Mouse (Mus musculus) left cerebral cortex, adult 18-20 months (tissue): ENCODE results near the gene Ppp1ca. TPM values are rescaled to one million over a fixed set of nuclear protein-coding genes. Genes with fewer than 3 reads are reported as not detected.

Experiments used
- DNase-seq, 2 experiments: peaks; one replicate each; pipeline ENCODE4 v3.0.0; 2021 to 2022; ENCODE audit warnings: low spot score in 2 of 2, mixed read lengths in 1 of 2
- long read RNA-seq, 2 experiments: library from polyadenylated mRNA; stranded (forward); transcript quantifications; one replicate each; pipeline ENCODE4 v2.0.0; 2021
- total RNA-seq, 2 experiments: library from RNA; stranded (reverse); gene quantifications; 2 replicates each; pipeline ENCODE4 v1.2.3; 2021

The Ppp1ca gene
- total RNA-seq: 100 to 1,000 TPM; 303 to 333 TPM
- long read RNA-seq, experiment 1, transcript Ppp1ca-201 (7 exons, 1,473 nt): major isoform, 425 of 460 reads
- long read RNA-seq, experiment 1, partial matches to known transcripts: 16 of 460 reads
- long read RNA-seq, experiment 1, other reads (novel, unspliced or antisense): 15 of 460 reads
- long read RNA-seq, experiment 2, transcript Ppp1ca-201 (7 exons, 1,473 nt): major isoform, 353 of 385 reads
- long read RNA-seq, experiment 2, partial matches to known transcripts: 18 of 385 reads
- long read RNA-seq, experiment 2, other reads (novel, unspliced or antisense): 13 of 385 reads

DNA sequence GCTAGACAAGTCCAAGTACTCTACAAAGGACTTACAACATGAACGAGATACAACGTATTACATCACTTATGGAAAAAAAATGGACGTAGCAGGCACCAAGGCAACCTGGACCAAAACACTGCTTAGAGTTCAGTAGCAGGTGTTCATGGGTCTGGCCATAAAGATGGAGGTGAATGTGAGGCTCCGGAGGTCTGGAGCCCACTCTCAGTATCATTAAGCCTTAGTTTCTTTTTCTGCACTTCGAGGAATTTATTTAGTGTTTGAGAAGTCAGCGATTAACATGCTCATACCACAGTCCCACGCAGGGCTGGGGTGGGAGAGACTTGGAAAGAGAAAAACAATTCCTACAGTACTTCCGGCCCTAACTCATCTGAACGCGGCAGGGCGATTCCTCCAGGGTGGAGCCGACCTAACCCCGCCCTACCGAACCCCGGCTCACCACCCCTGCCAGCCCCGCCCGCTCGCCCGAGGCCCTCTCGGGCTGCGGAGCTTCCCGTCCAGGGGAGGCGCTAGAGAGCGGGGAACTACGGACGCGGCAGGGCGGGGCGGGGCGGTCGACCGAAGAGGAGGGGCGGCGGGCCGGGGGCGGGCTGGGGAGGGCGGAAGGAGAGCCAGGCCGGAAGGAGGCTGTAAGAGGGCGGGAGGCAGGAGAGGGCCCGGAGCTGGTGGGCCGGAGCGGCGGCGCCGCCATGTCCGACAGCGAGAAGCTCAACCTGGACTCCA lies at the start of gene Ppp1ca:
Gene Ppp1ca, plus strand, starts transcription at position 538 of the 723 bp plus-strand sequence.
- peak; percentile 95 for DNase-seq

DNA sequence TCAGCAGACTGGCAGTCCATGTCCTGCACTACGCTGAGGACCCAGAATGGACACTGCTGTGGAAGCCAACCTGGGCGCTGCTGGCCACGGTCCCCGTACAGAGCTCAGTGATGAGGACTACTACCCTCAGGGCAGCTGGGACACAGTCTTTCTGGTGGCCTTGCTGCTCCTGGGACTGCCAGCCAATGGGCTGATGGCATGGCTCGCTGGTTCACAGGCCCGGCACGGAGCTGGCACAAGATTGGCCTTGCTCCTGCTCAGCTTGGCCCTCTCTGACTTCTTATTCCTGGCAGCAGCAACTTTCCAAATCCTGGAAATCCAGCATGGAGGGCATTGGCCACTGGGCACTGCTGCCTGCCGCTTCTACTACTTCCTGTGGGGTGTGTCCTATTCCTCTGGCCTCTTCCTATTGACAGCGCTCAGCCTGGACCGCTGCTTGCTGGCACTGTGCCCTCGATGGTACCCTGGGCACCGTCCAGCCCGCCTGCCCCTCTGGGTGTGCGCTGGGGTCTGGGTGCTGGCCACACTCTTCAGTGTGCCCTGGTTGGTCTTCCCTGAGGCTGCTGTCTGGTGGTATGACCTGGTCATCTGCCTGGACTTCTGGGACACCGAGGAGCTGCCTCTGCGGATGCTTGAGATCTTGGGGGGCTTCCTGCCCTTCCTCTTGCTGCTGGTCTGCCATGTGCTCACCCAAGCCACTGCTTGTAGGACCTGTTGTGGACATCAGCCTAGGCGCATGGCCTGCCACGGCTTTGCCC lies 49.3 kb upstream of the Ppp1ca start:
- no peak for DNase-seq

DNA sequence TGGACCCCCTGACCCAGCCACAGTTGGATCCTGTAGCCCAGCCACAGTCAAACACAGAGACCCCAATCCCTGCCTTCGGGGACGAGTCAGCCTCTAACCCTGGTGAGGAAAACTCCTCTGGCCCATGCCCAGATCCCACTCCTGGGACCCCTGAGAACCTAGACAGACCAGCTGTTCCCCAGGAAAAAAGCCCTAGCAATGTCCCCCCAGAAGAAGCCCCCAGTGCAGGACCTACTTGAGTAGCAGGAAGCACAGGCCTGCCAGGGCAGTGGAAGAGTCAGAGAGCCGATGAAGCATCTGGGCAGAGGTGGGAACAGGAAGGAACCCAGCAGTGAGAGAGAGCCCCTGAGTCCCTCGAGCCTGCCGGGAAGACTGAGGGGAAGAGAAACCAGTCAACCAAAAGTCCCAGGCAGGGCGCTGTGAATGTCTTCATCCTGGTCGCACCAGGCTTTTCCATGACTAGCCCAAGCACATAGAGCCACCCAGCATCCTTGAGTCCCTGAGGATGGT lies 48.1 kb upstream of the Ppp1ca start, which contains the start of gene Cabp4:
Gene Cabp4, minus strand, starts transcription at position 275 of the 510 bp plus-strand sequence.
- no peak for DNase-seq

DNA sequence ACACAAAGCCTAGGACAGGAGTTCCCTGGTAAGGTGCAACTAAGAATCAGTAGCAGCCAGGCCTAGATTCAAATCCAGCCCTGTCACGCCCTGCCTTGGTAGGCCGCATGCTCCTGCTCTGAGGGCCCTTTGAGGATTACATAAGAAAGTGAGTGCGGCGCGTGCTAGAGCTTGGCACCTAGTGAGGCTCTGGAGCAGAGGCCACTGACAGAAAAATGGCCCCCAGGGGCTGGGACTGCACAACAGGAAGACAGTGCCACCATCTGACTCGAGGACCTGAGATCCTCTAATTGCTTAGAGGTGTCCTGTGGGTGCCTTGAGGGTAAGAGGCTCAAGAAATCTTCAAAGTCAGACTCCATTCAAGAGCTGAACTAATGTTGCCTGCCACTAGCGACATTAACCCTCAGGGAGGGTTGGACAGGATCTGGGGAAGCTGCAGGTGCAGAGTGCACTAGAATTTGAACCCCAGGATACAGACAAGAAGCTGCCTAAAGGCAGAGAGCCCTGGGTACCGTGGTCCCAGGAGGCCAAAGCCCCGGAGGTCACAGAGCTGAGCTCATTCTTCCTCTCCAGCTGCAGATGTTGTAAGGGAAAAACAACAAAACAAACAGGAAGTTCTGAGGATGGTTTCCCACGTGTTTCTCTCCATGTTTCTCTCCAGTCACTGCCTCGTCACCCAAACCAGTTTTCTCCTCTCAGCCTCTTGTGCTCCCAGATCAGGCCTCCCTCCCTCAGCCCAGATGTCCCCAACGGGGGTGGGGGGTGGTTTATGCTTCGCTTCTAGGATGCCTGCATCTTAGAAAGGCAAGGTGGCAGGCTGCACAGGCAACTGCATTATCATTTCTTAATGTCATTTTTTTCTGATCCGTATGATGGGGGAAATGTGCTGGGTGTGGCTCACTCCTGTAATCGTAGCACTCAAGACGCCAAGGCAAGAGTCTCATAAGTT lies 47.0 kb upstream of the Ppp1ca start:
- DNase-seq: no peak

DNA sequence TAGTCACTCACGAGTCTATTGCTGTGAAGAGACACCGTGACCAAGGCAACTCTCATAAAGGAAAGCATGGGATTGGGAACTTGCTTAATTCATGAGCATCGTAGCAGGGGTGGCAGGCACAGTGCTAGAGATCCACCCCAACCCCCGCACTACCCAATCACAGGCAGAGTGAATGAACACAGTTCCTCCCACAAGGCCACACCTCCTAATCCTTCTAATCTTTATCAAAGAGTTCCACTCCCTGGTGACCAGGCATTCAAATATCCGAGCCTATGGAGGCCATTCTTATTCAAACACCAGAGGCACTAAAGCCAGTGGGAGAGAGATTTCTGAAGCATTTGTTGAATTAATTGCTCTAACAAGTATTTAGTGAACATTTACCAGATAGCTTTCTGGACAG lies 45.9 kb upstream of the Ppp1ca start:
- no peak for DNase-seq

DNA sequence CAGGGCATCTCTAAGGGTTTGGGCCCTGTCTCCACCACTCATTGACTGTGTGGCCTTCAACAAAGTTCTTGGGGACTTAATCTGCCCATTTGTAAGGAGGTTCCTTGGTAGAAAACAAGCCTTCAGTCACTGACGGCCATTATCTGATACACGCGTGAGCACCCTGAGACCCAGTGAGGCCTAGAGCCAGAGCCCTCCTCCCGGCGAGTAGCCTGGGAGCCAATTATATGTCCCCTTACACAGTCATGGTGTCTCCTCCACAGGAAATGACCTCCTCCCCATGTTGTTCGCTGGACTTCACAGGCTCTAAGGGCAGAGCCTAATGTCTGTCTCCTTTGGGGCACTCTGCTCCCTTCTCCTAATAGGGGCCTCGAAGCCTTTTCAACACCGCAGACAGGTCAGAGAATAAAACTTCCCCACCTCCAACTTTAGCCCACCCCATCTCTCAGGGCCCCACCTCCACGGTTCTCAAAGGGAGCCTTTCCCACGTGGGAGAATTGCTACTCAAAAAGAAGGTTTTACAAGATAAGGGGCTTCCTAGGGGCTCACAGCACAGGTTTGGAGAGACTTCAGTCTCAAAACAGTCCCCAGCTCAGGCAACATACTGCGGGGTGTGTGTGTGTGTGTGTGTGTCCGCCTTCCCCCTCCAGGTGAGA lies 45.4 kb upstream of the Ppp1ca start:
- DNase-seq: no peak

DNA sequence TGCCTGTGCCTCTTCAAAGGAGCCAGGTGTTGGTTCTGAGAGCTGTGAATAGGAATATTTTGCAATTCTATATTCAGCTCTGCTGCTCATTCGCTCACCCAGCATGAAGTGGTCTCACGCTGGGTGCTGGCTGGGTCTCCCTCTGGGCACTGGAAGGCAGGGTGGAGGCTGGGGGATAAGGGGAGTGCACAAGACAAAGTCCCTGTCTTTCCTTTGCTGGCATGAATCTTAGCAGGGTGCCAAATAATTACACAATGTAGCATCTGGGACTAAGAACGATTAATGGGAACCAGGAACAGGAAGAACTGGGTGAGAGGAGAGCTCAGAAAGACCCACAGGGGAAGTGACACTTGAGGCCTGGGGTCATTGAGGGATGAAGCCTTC lies 44.9 kb upstream of the Ppp1ca start:
- DNase-seq: no peak

DNA sequence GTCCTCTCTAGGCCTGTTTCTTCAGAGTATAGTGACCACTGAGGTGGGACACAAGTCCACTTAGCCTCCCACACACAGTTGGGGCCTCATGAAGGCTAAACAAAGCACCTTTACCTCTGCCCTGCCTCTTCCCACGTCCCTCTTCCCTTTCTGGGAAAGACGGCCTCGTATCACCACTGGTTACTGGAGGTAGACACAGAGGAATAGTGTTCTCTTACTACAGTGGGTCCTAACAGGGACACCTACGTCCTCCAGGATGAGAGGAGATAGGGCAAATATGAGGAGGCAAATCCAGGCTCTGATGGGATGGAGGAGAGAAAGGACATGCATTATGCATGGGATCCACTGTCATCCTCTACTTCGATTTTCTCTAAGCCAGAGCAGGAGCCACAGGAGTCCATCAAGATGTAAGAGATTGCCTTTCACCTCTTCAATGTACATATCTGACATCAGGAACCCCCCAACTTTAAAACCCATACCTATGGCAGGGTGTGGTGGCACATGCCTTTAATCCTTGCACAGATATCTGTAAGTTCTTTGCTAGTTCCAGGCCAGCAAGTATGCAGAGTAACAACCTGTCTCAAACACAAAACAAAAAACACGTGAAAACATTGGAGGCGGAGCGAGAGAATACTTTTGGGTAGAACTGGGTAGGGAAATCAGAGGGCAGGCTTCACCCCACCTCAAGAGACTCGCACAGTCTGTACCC lies 43.9 kb upstream of the Ppp1ca start:
- no peak for DNase-seq

DNA sequence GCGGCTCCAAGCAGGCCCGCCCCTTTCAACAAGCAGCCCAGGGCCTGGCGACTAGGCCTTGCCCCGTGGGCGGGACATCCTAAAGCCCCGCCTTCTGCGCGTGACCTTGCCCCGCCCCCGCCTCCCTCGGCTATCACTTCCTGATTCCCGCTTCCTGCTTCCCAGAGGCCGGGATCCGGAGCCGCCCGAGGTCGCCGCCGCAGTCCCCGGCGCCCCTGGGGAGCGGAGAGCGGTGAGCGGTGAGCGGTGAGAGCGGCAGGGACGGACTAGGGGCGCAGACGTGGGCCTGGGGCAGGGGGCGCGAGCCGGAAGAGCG lies 43.4 kb upstream of the Ppp1ca start, which contains the start of gene Coro1b:
Gene Coro1b, plus strand, starts transcription at position 129 of the 316 bp plus-strand sequence.
- DNase-seq: peak; percentile 92 to 95

DNA sequence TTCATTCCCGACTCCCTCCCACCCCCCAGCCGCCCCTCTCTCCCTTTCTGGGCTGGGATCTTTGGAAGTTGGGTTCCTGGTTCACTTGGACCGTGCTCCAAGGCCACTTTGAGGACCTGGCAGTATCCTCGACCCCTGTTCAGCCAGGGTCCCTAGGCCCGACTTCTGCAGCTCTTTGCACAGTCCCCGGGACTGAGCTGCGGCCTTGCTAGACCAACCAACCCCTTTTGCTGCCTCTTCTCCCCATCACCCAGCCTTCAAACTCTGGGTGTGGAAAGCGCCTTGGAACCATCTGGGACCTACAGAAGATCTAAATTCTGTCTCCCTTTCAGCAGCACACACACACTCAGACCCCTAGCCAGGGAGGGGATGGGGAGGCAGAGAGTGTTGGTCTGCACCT lies 43.0 kb upstream of the Ppp1ca start:
- no peak for DNase-seq

DNA sequence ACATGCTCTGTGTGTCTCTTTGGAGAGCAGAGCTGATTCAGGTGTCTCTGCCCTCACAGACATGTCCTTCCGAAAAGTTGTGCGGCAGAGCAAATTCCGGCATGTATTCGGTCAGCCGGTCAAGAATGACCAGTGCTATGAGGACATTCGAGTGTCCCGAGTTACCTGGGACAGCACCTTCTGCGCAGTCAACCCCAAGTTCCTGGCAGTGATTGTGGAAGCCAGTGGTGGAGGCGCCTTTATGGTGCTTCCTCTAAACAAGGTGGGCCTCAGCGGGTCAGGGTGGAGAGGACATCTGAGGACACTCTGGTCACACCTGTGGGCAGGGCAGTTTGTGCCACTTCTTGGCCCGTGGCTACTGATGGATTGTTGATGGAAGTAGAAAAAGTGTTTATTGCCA lies 42.6 kb upstream of the Ppp1ca start:
- DNase-seq: no peak

DNA sequence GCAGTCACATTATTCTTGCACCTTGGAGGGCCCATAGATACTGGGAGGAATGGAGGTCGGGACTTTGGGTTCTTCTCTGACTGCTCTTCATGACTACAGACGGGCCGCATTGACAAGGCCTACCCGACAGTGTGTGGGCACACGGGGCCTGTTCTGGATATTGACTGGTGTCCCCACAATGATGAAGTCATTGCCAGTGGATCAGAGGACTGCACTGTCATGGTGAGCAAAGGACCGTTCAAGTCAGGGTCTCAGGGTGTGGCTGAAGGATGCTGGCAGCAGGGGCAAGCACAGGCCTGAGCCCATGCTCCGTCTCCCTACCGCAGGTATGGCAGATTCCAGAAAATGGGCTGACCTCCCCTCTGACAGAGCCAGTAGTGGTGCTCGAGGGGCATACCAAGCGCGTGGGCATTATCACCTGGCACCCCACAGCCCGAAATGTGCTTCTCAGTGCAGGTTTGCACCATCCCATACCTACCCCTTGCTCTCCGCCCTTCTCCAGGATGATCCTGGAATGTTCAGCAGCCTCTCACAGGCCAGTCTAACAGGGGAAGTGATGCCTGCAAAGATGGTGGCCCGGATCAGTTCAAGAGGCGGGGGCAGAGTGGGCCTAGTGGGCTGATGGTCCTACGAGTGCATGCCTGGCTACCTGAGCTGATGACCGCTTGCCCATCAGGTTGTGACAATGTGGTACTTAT lies 42.0 kb upstream of the Ppp1ca start:
- DNase-seq: no peak

DNA sequence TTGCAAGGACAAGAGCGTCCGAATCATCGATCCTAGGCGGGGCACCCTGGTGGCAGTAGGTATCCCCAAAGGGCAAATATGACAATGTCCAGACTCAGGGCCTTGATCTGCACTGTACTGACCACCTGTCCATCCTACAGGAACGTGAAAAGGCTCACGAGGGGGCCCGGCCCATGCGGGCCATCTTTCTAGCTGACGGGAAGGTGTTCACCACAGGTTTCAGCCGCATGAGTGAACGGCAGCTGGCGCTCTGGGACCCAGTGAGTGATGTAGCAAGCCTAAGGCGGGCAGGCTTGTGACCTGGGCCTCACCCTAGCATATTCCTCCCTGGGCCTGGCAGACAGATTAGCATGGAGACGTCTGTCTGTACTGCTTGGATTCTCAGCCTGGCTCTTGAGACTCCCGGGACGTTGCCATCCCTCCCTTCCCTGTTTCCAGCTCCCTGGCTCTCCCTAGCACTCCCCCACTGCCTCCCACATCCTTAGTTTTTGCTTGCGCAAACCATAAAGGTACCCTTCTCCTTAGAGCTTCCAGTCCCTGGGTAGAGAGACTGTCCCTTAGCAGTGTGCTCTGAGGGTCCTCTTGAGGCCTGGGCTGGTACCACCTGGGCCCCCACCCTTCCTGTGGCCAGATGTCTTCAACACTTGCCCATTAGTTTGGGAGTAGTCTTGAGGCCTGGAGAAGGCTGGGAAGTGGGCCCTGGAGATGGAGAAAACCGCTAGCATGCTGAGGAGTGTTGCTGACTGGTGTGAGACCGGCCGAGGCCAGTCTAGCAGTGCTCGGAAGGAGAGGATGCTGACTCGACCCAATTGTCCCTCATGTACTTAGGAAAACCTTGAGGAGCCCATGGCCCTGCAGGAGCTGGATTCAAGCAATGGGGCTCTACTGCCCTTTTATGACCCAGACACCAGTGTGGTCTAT lies 41.0 kb upstream of the Ppp1ca start:
- no peak for DNase-seq

DNA sequence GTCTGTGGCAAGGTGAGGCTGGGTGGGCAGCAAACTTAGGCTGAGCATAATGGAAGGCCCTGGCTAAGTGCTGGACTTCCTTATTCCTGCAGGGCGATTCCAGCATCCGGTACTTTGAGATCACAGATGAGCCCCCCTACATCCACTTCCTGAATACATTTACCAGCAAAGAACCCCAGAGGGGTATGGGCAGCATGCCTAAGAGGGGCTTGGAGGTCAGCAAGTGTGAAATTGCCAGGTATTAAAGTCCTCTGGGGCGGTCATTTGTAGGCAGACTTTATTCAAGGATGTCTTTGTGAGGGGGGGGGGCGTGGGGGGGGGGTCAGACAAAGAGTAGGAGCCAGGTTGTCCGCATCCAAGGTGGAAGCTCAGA lies 40.4 kb upstream of the Ppp1ca start:
- DNase-seq: no peak

DNA sequence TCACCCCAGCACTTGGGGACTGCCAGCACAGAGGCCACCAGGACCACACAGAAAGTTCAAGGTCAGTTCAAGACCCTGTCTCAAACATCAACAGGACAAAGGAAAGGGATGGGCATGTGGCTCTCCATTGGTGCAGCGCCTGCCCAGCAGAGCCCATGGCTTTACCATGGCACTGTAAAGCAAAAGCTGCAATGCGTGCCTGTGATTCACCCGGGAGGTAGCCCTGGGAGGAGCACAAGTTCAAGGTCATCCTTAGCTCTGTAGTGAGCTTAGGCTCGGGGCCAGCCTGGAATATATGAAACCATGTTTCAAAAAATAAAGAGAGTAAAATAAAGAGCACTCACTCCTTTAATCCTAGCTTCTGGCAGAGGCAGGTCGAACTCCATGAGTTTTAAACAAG lies 40.0 kb upstream of the Ppp1ca start:
- DNase-seq: no peak

DNA sequence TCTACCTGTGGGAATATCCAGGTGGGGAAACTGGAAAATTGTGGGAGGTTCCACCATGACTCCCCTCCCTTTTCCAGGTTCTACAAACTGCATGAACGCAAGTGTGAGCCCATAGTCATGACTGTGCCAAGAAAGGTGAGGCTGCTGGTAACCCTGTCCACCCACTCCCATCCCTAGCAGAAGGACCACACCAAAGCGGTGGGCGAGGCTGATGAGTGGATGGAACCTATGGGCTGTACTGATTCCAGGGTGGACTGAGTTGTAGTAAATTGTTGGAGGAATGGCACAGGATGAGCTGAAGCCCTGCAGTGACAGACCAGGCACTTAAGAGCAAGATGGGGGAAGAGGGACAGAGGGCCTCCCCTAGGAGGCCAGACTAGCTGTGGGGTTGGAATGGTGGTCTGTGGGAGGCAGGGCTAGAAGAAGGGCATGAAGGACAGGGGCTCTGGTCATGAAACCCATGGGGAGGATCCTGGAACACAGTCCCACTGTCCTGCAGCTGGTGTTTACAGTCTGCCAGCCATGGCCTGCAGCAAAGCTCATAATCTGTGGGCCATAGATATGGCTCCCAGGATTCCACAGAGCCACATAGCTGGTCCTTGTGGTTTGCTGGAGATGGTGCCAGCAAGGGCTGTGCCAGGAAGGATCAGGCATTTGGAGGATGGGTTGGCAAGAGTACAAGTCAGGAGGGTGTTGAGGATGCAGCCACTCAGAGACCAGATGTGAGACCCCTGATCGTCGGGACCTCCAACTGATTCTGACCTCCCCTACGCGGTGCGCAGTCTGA lies 39.2 kb upstream of the Ppp1ca start:
- no peak for DNase-seq

DNA sequence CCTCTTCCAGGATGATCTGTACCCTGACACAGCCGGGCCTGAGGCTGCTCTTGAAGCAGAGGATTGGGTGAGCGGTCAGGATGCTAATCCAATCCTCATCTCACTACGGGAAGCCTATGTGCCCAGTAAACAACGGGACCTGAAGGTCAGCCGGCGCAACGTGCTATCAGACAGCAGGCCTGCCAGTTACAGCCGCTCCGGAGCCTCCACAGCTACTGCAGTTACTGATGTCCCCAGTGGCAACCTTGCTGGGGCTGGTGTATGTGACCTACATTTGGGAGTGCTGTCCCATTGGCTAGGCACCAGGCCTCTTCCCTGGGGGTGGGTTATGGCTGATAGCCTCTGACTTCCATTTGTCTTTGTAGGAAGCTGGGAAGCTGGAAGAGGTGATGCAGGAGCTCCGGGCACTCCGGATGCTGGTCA lies 38.6 kb upstream of the Ppp1ca start, which contains the start of gene Ptprcap:
Gene Ptprcap, plus strand, starts transcription at position 373 of the 423 bp plus-strand sequence.
- no peak for DNase-seq
